Mouse (Mus musculus) intestine, embryonic 15.5 days (tissue): ENCODE data around the gene Nox3. TPM values are rescaled to one million over a fixed set of nuclear protein-coding genes. Genes with fewer than 3 reads are reported as not detected.

Experiments used
- ATAC-seq: fragments of 200-750 bp; cut with Nextera tagmentation; 2 replicates; pipeline ENCODE4 v1.8.0; 2017; ENCODE audit warnings: moderate TSS enrichment, moderate library complexity
- H3K27ac ChIP-seq: fragments of 300-500 bp; sonication (generic); 2 replicates; pipeline ENCODE4 v1.5.1; 2015; ENCODE audit warnings: mild to moderate bottlenecking, inconsistent platforms
- H3K27me3 ChIP-seq: fragments of 300-500 bp; sonication (generic); replicated peaks from 2 replicates; pipeline ENCODE4 v1.6.1; 2015; ENCODE audit warnings: inconsistent platforms
- H3K36me3 ChIP-seq: fragments of 300-500 bp; sonication (generic); 2 replicates; pipeline ENCODE4 v1.6.1; 2015; ENCODE audit warnings: inconsistent platforms
- H3K4me1 ChIP-seq: fragments of 300-500 bp; sonication (generic); replicated peaks from 2 replicates; pipeline ENCODE4 v1.6.1; 2015; ENCODE audit warnings: inconsistent platforms
- H3K4me2 ChIP-seq: fragments of 300-500 bp; sonication (generic); replicated peaks from 2 replicates; pipeline ENCODE4 v1.6.1; 2015; ENCODE audit warnings: mild to moderate bottlenecking, inconsistent platforms
- H3K4me3 ChIP-seq: fragments of 300-500 bp; sonication (generic); replicated peaks from 2 replicates; pipeline ENCODE4 v1.5.1; 2015; ENCODE audit warnings: inconsistent platforms
- H3K9ac ChIP-seq: fragments of 300-500 bp; sonication (generic); 2 replicates; pipeline ENCODE4 v1.6.1; 2015; ENCODE audit warnings: inconsistent platforms
- H3K9me3 ChIP-seq: fragments of 300-500 bp; sonication (generic); 2 replicates; pipeline ENCODE4 v1.6.1; 2016; ENCODE audit warnings: inconsistent platforms
- WGBS: fragments of 180-500 bp; shearing (Covaris S2); methylation state at CpG from one replicate; pipeline ENCODE4 v1.1.7; 2015; 5-methylcytosine and 5-hydroxymethylcytosine counted together
- polyA plus RNA-seq: library from polyadenylated mRNA; unstranded; fragments of >200 nt; fragmentation: Nextera tagmentation; extraction: Ambion mirVana; gene quantifications from 2 replicates; pipeline ENCODE4 v1.2.1, GENCODE M21; 2015

The Nox3 gene
- polyA plus RNA-seq, 1 experiment from 2014 or later, result not detected

GRCm38 (mm10) chr17:3597866-3598265, 98.2 kb downstream of the Nox3 start:
- Histone ChIP-seq H3K9me3 (no peaks in the 10 kb centered on the region), H3K27me3 (no peaks in the 10 kb centered on the region), H3K36me3 (no peaks in the 10 kb centered on the region), H3K4me1 (no peaks in the 10 kb centered on the region), H3K4me2 (no peak overlapping the region), H3K9ac (no peak overlapping the region), H3K4me3 (no peak overlapping the region), H3K27ac (no peak overlapping the region)
- WGBS, result 86% methylated on average over 1 of the region's 1 CpGs
- ATAC-seq, result no peak

- Histone ChIP-seq H3K9me3 (no peaks in the 10 kb centered on the region), H3K36me3 (no peaks in the 10 kb centered on the region), H3K27me3 (no peaks in the 10 kb centered on the region), H3K9ac (no peak overlapping the region), H3K4me1 (no peaks in the 10 kb centered on the region), H3K4me3 (no peak overlapping the region), H3K4me2 (no peak overlapping the region), H3K27ac (no peak overlapping the region)
- no peak for ATAC-seq
- 36% methylated on average over 1 of the region's 1 CpGs for WGBS
These were observed 98.9 kb downstream of the Nox3 start for GRCm38 (mm10) chr17:3597130-3597529.

Other genes starting within 250 kb of the Nox3 start
- gene Cldn20, start 163.7 kb downstream of the Nox3 start, polyA plus RNA-seq, result not detected in 2 replicates
- 17.7 and 18.4 TPM in 2 replicates for gene Tfb1m, start 138.5 kb downstream of the Nox3 start, polyA plus RNA-seq